9 mouse cellular contexts compared by ENCODE assay signal in genomic region chr2:162975157-162975775, GRCm38 (mm10). TPM values are rescaled to one million over a fixed set of nuclear protein-coding genes. Genes with fewer than 3 reads are reported as not detected.
A peak's percentile ranks its signal among the peaks of the same experiment; 100 is the strongest.
DNase-seq lines count a peak whose midpoint lies in the region; ATAC-seq and TF ChIP-seq lines count a peak whose summit lies in the region.
"Had no signal": no experiment of that assay in that cellular context is flagged by ENCODE, and none has a peak within 500 bp of the region (broad histone marks: within the 10 kb centered on the region; RNA-seq: fewer than 3 reads in every experiment).

No protein-coding gene starts in this region.

- H3K4me3 ChIP-seq in gastrocnemius, adult 2 months: no peak overlapping the region
- no peak overlapping the region for H3K4me3 ChIP-seq in heart, embryonic 15.5 days

- H3K9me3 ChIP-seq in heart, embryonic 15.5 days (replicated peaks): no peaks in the 10 kb centered on the region

- TF ChIP-seq CTCF in gastrocnemius, adult 2 months (IDR thresholded peaks at IDR 0.05): no peak

- H3K27me3 ChIP-seq in heart, embryonic 15.5 days: no peaks in the 10 kb centered on the region

- no peaks in the 10 kb centered on the region for H3K36me3 ChIP-seq in heart, embryonic 15.5 days

- DNase-seq in gastrocnemius, adult 2 months: peak; percentile 60
- no peak for DNase-seq in gastrocnemius, postnatal 10 days
- peak; percentile 37 for DNase-seq in retina, postnatal 1 day
- DNase-seq in retina, embryonic 14.5 days (ENCODE audit: low spot score): no peak
- DNase-seq in skeletal muscle tissue, adult 2 months (ENCODE audit: low read depth, low spot score): peak; percentile 49
- no peak for DNase-seq in spleen, postnatal 36 days (ENCODE audit: low spot score in 2 of 2)
- DNase-seq in urinary bladder, postnatal 25 days (ENCODE audit: low spot score): no peak

- peaks cover 17% of the 10 kb centered on the region for H3K4me1 ChIP-seq in heart, embryonic 15.5 days (replicated peaks)

- H3K9ac ChIP-seq in heart, embryonic 15.5 days: no peak overlapping the region

- no peak overlapping the region for H3K4me2 ChIP-seq in heart, embryonic 15.5 days

- WGBS in heart, embryonic 15.5 days: 61% methylated on average over 11 of the region's 11 CpGs

- intact Hi-C loops in gastrocnemius, adult 2 months (cut with DNase I): no loop called here

- ATAC-seq in heart, embryonic 15.5 days (replicated peaks; ENCODE audit: insufficient number of reproducible peaks, insufficient read depth, low FRiP score, low read depth): 0 out of 2 replicates have a peak, but pooled peaks have one; percentile 55

- peak overlapping the region; percentile 56 for H3K27ac ChIP-seq in gastrocnemius, adult 2 months
- H3K27ac ChIP-seq in heart, embryonic 15.5 days: no peak overlapping the region

RNA-seq across cellular contexts. Expression of gene Sgk2, which starts 11.9 kb away (rescaled TPM):
- not detected for total RNA-seq in gastrocnemius, adult 2 months (2021)
- total RNA-seq in gastrocnemius, postnatal 10 days (2021): not detected
- polyA plus RNA-seq in heart, embryonic 15.5 days (2015; fragmentation: Nextera tagmentation; extraction: Ambion mirVana): not detected in 2 replicates
- total RNA-seq: MEL had no signal

RNA-seq across cellular contexts. Expression of gene L3mbtl1, which starts 32.0 kb away (rescaled TPM):
- total RNA-seq in gastrocnemius, adult 2 months (2021): not detected
- total RNA-seq in gastrocnemius, postnatal 10 days (2021): under 1 TPM; 0.33 to 0.45 TPM
- 0.09 TPM in 1 of 2 replicates, not detected in the other for polyA plus RNA-seq in heart, embryonic 15.5 days (2015; fragmentation: Nextera tagmentation; extraction: Ambion mirVana)

RNA-seq across cellular contexts. Expression of gene Ift52, which starts 41.9 kb away (rescaled TPM):
- 10 to 100 TPM; 13.2 to 15.1 TPM for total RNA-seq in gastrocnemius, adult 2 months (2021)
- total RNA-seq in gastrocnemius, postnatal 10 days (2021): 10 to 100 TPM; 15.7 to 18.1 TPM
- polyA plus RNA-seq in heart, embryonic 15.5 days (2015; fragmentation: Nextera tagmentation; extraction: Ambion mirVana): 32.0 and 33.8 TPM in 2 replicates

RNA-seq across cellular contexts. Expression of gene Srsf6, which starts 43.9 kb away (rescaled TPM):
- total RNA-seq in gastrocnemius, adult 2 months (2021): 10 to 100 TPM; 45.6 to 46.1 TPM
- total RNA-seq in gastrocnemius, postnatal 10 days (2021): 10 to 100 TPM; 73.5 to 96.2 TPM
- polyA plus RNA-seq in heart, embryonic 15.5 days (2015; fragmentation: Nextera tagmentation; extraction: Ambion mirVana): 105 and 121 TPM in 2 replicates

Comparison
In these comparisons a context has a peak if more than half of its experiments do, and no peak if none do; other contexts are left out.
1. DNase-seq: peak in gastrocnemius, adult 2 months (single experiment), retina, postnatal 1 day (single experiment) and skeletal muscle tissue, adult 2 months (single experiment); none in gastrocnemius, postnatal 10 days (single experiment), retina, embryonic 14.5 days (single experiment), spleen, postnatal 36 days (0 of 2) and urinary bladder, postnatal 25 days (single experiment).